Mouse (Mus musculus) testis, adult 2 months (tissue): ENCODE results near the gene Foxn3.

Source experiments
- CTCF ChIP-seq: fragments of 200-500 bp; IDR thresholded peaks from 2 replicates; pipeline ENCODE4 v1.5.1; 2012; ENCODE audit warnings: low read depth, mild to moderate bottlenecking, inconsistent platforms, low read length, moderate library complexity; ENCODE audit not compliant: control insufficient read depth, insufficient read depth, insufficient replicate concordance
- POLR2A ChIP-seq: fragments of 200-500 bp; IDR thresholded peaks from 2 replicates; pipeline ENCODE4 v1.6.1; 2012; ENCODE audit warnings: low read depth, mild to moderate bottlenecking, inconsistent platforms, low read length, moderate library complexity; ENCODE audit not compliant: control insufficient read depth

DNA sequence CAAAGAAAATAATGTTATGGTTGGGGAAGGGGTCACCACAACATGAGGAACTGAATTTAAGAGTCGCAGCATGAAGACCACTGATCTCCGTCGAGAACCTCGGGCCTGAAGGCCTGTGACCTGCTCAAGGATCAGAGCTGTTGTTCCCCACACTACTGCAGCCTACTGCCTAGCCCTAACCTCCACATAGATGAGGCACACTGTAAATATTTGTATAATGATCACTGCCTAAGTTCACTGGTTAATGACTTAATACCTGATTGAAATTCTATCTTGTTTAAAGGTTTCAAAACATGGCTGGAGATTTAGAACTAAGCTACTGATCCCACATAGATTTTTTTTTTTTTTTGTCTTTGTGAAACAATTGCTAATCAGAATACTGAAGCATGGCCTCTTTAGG lies 61.2 kb downstream of the Foxn3 start:
- TF ChIP-seq CTCF (no peak), POLR2A (no peak)
